Mouse (Mus musculus) neural tube, embryonic 11.5 days (tissue): ENCODE results near the gene Serpinh1. TPM values are rescaled to one million over a fixed set of nuclear protein-coding genes. Genes with fewer than 3 reads are reported as not detected.

ENCODE experiments used
- polyA plus RNA-seq: library from polyadenylated mRNA; unstranded; fragments of >200 nt; fragmentation: Nextera tagmentation; extraction: Ambion mirVana; gene quantifications from 2 replicates; pipeline ENCODE4 v1.2.1, GENCODE M21; 2014

Serpinh1 gene
- polyA plus RNA-seq, 1 experiment from 2014 or later: 339 TPM

Other genes with a start within 250 kb of the Serpinh1 start
- gene Uvrag, start 212.1 kb downstream of the Serpinh1 start, polyA plus RNA-seq: 11.2 and 12.0 TPM in 2 replicates
- 12.7 and 15.5 TPM in 2 replicates for gene Dgat2, start 170.5 kb downstream of the Serpinh1 start, polyA plus RNA-seq
- gene Mogat2, start 114.6 kb downstream of the Serpinh1 start, polyA plus RNA-seq: 10.1 and 10.3 TPM in 2 replicates
- 46.7 and 57.0 TPM in 2 replicates for gene Map6, start 85.8 kb downstream of the Serpinh1 start, polyA plus RNA-seq
- gene Gdpd5, start 28.2 kb upstream of the Serpinh1 start, polyA plus RNA-seq: 32.5 and 39.9 TPM in 2 replicates
- 25.8 and 31.4 TPM in 2 replicates for gene Klhl35, start 112.8 kb upstream of the Serpinh1 start, polyA plus RNA-seq
- 687 and 719 TPM in 2 replicates for gene Rps3, start 130.5 kb upstream of the Serpinh1 start, polyA plus RNA-seq
- gene Arrb1, start 182.2 kb upstream of the Serpinh1 start, polyA plus RNA-seq: 5.0 and 5.3 TPM in 2 replicates